Mouse (Mus musculus) heart, embryonic 15.5 days (tissue): ENCODE measurements around the gene Prdx1. TPM values are rescaled to one million over a fixed set of nuclear protein-coding genes. Genes with fewer than 3 reads are reported as not detected.

Experiments
- ATAC-seq: fragments of 200-750 bp; cut with Nextera tagmentation; replicated peaks from 2 replicates; pipeline ENCODE4 v1.8.0; 2017; ENCODE audit warnings: low read depth, moderate TSS enrichment; ENCODE audit not compliant: insufficient number of reproducible peaks, insufficient read depth, low FRiP score
- H3K27ac ChIP-seq: fragments of 300-500 bp; sonication (generic); 2 replicates; pipeline ENCODE4 v1.5.1; 2015; ENCODE audit warnings: mild to moderate bottlenecking, inconsistent platforms
- H3K27me3 ChIP-seq: fragments of 300-500 bp; sonication (generic); 2 replicates; pipeline ENCODE4 v1.6.1; 2015; ENCODE audit warnings: inconsistent platforms
- H3K36me3 ChIP-seq: fragments of 300-500 bp; sonication (generic); 2 replicates; pipeline ENCODE4 v1.6.1; 2015; ENCODE audit warnings: mild to moderate bottlenecking, inconsistent platforms
- H3K4me1 ChIP-seq: fragments of 300-500 bp; sonication (generic); replicated peaks from 2 replicates; pipeline ENCODE4 v1.6.1; 2015; ENCODE audit warnings: inconsistent platforms
- H3K4me2 ChIP-seq: fragments of 300-500 bp; sonication (generic); 2 replicates; pipeline ENCODE4 v1.6.1; 2015; ENCODE audit warnings: inconsistent platforms, mild to moderate bottlenecking, moderate library complexity
- H3K4me3 ChIP-seq: fragments of 300-500 bp; sonication (generic); 2 replicates; pipeline ENCODE4 v1.5.1; 2015; ENCODE audit warnings: mild to moderate bottlenecking, inconsistent platforms
- H3K9ac ChIP-seq: fragments of 300-500 bp; sonication (generic); 2 replicates; pipeline ENCODE4 v1.6.1; 2015; ENCODE audit warnings: mild to moderate bottlenecking, inconsistent platforms
- H3K9me3 ChIP-seq: fragments of 300-500 bp; sonication (generic); replicated peaks from 2 replicates; pipeline ENCODE4 v1.6.1; 2016; ENCODE audit warnings: inconsistent platforms
- WGBS: fragments of 180-500 bp; shearing (Covaris S2); methylation state at CpG from one replicate; pipeline ENCODE4 v1.1.7; 2015; ENCODE audit warnings: mixed read lengths; 5-methylcytosine and 5-hydroxymethylcytosine counted together
- polyA plus RNA-seq: library from polyadenylated mRNA; unstranded; fragments of >200 nt; fragmentation: Nextera tagmentation; extraction: Ambion mirVana; gene quantifications from 2 replicates; pipeline ENCODE4 v1.2.1, GENCODE M21; 2015

Prdx1 gene
- polyA plus RNA-seq, 1 experiment from 2014 or later = 967 TPM

DNA sequence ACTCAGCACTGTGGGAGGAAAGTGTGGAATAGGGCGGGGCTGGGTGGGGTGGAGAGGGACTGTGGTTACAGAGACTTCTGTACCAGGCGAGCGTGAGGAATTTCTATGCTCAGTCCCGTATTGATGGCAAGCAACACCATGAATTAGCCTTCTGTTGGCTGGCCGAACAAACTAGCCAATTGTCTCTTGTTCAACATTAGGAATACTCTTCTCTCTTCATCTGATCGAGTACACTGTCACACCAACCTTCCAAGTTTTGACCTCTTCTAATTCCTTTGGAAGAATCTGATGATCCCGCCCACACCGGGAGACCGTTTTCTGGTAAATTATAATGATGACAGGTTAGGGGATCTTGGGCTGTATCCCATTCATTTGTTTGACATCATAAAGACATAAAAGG, 22.3 kb downstream of the Prdx1 start:
- peaks cover 10% of the 10 kb centered on the region for H3K4me1 ChIP-seq
- peak overlapping the region; percentile 77 for H3K4me3 ChIP-seq
- 17% methylated on average over 9 of the region's 9 CpGs for WGBS
- ATAC-seq = no peak
- H3K9me3 ChIP-seq = no peaks in the 10 kb centered on the region
- H3K36me3 ChIP-seq = 0 out of 2 replicates have a peak, but pooled peaks cover 11% of the 10 kb centered on the region
- H3K9ac ChIP-seq = peak overlapping the region; percentile 69
- no peaks in the 10 kb centered on the region for H3K27me3 ChIP-seq
- H3K27ac ChIP-seq = peak overlapping the region; percentile 76
- H3K4me2 ChIP-seq = peak overlapping the region; percentile 71

GRCm38 (mm10) chr4:116708201-116708764, 22.9 kb downstream of the Prdx1 start, which contains the start of the genes Mmachc and Ccdc163:
Gene Mmachc (minus strand): TSS chr4:116708406.
Gene Ccdc163 (plus strand): TSS chr4:116708509.
- H3K9ac ChIP-seq = peak within 1 kb of the TSS; percentile 73
- peak within 1 kb of the TSS; percentile 77 for H3K4me3 ChIP-seq
- peak within 1 kb of the TSS; percentile 76 for H3K27ac ChIP-seq
- H3K9me3 ChIP-seq = no peaks in the 10 kb centered on the region
- H3K4me2 ChIP-seq = peak within 1 kb of the TSS; percentile 94
- H3K36me3 ChIP-seq = 0 out of 2 replicates have a peak, but pooled peaks cover 10% of the 10 kb centered on the region
- WGBS = under 1% methylated on average over 29 of the region's 29 CpGs
- no peaks in the 10 kb centered on the region for H3K27me3 ChIP-seq
- peak; percentile 97 for ATAC-seq
- H3K4me1 ChIP-seq = peaks cover 10% of the 10 kb centered on the region

- WGBS = 6% methylated on average over 9 of the region's 9 CpGs
- Histone ChIP-seq H3K4me3 (peak overlapping the region; percentile 77), H3K4me1 (peaks cover 10% of the 10 kb centered on the region), H3K27me3 (no peaks in the 10 kb centered on the region), H3K27ac (peak overlapping the region; percentile 76; the same call in 1 of the 2 replicates), H3K9ac (peak overlapping the region; percentile 73), H3K9me3 (no peaks in the 10 kb centered on the region), H3K36me3 (0 out of 2 replicates have a peak, but pooled peaks cover 4% of the 10 kb centered on the region), H3K4me2 (peak overlapping the region; percentile 94)
- no peak for ATAC-seq
Observed at GRCm38 (mm10) chr4:116708791-116709390, 23.5 kb downstream of the Prdx1 start.

DNA sequence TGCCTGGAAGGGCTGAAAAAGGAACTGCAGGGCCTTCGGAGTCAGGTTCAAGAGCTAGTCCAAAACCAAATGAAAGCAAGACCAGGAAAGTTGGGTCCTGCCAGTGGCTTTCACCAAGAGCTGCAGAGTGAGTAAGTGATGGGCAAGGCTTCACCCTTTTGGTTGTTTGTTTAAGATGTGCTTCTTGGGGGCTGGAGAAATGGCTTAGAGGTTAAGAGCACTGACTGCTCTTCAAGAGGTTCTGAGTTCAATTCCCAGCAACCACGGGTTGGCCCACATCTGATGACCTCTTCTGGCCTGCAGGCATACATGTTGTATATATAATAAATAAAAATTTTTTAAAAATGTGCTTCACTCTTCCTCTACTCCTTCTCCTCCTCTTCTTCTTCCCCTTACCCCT, 24.8 kb downstream of the Prdx1 start:
- no peaks in the 10 kb centered on the region for H3K9me3 ChIP-seq
- WGBS = 83% methylated on average over 2 of the region's 2 CpGs
- no peaks in the 10 kb centered on the region for H3K27me3 ChIP-seq
- H3K9ac ChIP-seq = no peak overlapping the region
- ATAC-seq = no peak
- no peak overlapping the region for H3K4me2 ChIP-seq
- H3K4me1 ChIP-seq = peaks cover 10% of the 10 kb centered on the region
- H3K36me3 ChIP-seq = 0 out of 2 replicates have a peak, but pooled peaks cover 4% of the 10 kb centered on the region
- no peak overlapping the region for H3K4me3 ChIP-seq
- H3K27ac ChIP-seq = no peak overlapping the region

GRCm38 (mm10) chr4:116712536-116712935, 27.2 kb downstream of the Prdx1 start:
- Histone ChIP-seq H3K27ac (no peak overlapping the region), H3K9me3 (no peaks in the 10 kb centered on the region), H3K4me1 (peaks cover 8% of the 10 kb centered on the region), H3K4me2 (no peak overlapping the region), H3K9ac (no peak overlapping the region), H3K36me3 (0 out of 2 replicates have a peak, but pooled peaks cover 6% of the 10 kb centered on the region), H3K4me3 (no peak overlapping the region), H3K27me3 (no peaks in the 10 kb centered on the region)
- ATAC-seq = no peak
- WGBS = 71% methylated on average over 1 of the region's 1 CpGs

DNA sequence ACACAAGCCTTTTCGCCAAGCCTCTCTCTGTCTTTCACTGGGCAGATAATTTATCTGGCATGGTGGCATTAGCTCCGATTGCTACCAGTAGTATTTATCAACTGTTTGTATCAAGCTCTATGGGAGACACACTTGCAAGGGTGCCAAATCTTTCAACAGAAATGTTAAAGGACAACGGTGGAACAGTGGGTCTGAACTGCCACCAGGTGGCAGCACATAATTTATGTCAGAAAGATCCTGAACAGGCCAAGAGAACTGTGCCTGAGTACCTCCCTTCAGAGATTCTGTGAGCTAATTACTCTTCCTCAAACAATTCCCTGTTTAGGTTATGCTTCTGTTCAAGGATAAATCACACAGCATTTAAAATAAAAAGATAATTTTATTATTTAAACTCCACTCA, 34.1 kb downstream of the Prdx1 start:
- Histone ChIP-seq H3K36me3 (0 out of 2 replicates have a peak, but pooled peaks cover 6% of the 10 kb centered on the region), H3K4me2 (no peak overlapping the region), H3K9me3 (no peaks in the 10 kb centered on the region), H3K27me3 (no peaks in the 10 kb centered on the region), H3K9ac (no peak overlapping the region), H3K4me1 (peaks cover 16% of the 10 kb centered on the region), H3K4me3 (no peak overlapping the region), H3K27ac (no peak overlapping the region)
- no peak for ATAC-seq
- WGBS = 12% methylated on average over 3 of the region's 3 CpGs

GRCm38 (mm10) chr4:116720343-116721097, 35.2 kb downstream of the Prdx1 start, which contains the start of gene Tesk2:
Gene Tesk2 (plus strand): TSS chr4:116720948.
- under 1% methylated on average over 34 of the region's 34 CpGs for WGBS

GRCm38 (mm10) chr4:116721098-116721628, 35.8 kb downstream of the Prdx1 start:
- Histone ChIP-seq H3K27me3 (no peaks in the 10 kb centered on the region), H3K9me3 (no peaks in the 10 kb centered on the region), H3K27ac (peak overlapping the region; percentile 87), H3K4me3 (peak overlapping the region; percentile 97), H3K4me2 (peak overlapping the region; percentile 93), H3K36me3 (no peaks in the 10 kb centered on the region), H3K4me1 (peaks cover 16% of the 10 kb centered on the region), H3K9ac (peak overlapping the region; percentile 93)
- peak; percentile 50; the same call in 1 of the 2 replicates for ATAC-seq
- under 1% methylated on average over 29 of the region's 29 CpGs for WGBS

More at GRCm38 (mm10) chr4:116720343-116721097, 35.2 kb downstream of the Prdx1 start, which contains the start of gene Tesk2:
- Histone ChIP-seq H3K4me3 (peak within 1 kb of the TSS; percentile 97), H3K4me1 (peaks cover 16% of the 10 kb centered on the region), H3K9me3 (no peaks in the 10 kb centered on the region), H3K4me2 (peak within 1 kb of the TSS; percentile 93), H3K27ac (peak within 1 kb of the TSS; percentile 87), H3K9ac (peak within 1 kb of the TSS; percentile 93), H3K27me3 (no peaks in the 10 kb centered on the region), H3K36me3 (0 out of 2 replicates have a peak, but pooled peaks cover 2% of the 10 kb centered on the region)
- peak; percentile 98 for ATAC-seq

DNA sequence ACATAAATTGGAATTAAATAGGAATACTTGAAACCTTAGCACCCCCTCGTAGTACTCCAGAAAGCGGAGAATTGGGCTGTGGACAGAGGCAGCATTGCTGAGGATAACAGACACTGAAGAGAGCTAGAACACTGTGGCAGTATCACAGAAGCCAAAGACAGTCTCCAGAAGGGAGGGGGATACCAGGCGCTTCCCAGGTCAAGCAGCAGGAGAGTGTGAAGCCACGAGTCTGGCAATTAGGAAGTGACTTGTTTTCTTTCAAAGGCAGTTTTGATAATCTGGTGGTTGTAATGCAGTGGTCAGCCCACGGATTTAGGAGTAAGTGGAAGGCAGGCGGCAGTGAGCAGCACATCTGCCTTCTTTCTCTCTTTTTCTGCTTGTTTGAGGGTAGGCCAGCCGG, 36.9 kb downstream of the Prdx1 start:
- H3K27ac ChIP-seq = no peak overlapping the region
- H3K36me3 ChIP-seq = no peaks in the 10 kb centered on the region
- H3K4me3 ChIP-seq = 0 out of 2 replicates have a peak overlapping the region, but pooled peaks have one; percentile 97
- no peak for ATAC-seq
- H3K9me3 ChIP-seq = no peaks in the 10 kb centered on the region
- H3K4me1 ChIP-seq = peaks cover 16% of the 10 kb centered on the region
- H3K9ac ChIP-seq = no peak overlapping the region
- 34% methylated on average over 7 of the region's 7 CpGs for WGBS
- peak overlapping the region; percentile 93 for H3K4me2 ChIP-seq
- no peaks in the 10 kb centered on the region for H3K27me3 ChIP-seq

DNA sequence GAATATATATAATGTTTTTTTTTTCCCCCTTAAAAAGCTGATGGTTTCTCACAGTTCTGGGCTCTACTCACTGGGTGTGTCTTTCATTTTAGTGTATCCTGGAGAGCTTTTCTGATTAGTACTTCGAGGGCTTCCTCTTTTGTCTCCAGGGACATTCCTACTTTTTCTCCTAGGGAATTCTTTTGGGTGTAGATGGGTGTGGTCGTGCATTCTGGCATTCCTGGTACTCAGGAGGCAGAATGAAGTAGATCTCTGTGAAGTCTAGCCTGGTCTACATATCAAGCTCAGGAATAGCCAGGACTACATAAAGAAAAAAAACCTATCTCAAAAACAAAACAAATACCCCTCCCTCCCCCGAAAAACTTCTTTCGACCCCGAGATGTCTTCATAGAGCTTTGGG, 40.1 kb downstream of the Prdx1 start:
- Histone ChIP-seq H3K36me3 (no peaks in the 10 kb centered on the region), H3K4me3 (no peak overlapping the region), H3K9ac (no peak overlapping the region), H3K4me2 (no peak overlapping the region), H3K27ac (no peak overlapping the region), H3K4me1 (peaks cover 10% of the 10 kb centered on the region), H3K27me3 (no peaks in the 10 kb centered on the region), H3K9me3 (no peaks in the 10 kb centered on the region)
- 75% methylated on average over 5 of the region's 5 CpGs for WGBS
- ATAC-seq = no peak

- ATAC-seq = no peak
- Histone ChIP-seq H3K9ac (no peak overlapping the region), H3K36me3 (no peaks in the 10 kb centered on the region), H3K4me1 (peaks cover 4% of the 10 kb centered on the region), H3K27me3 (no peaks in the 10 kb centered on the region), H3K27ac (no peak overlapping the region), H3K4me3 (no peak overlapping the region), H3K4me2 (no peak overlapping the region), H3K9me3 (no peaks in the 10 kb centered on the region)
- WGBS = 83% methylated on average over 3 of the region's 3 CpGs
Observed at GRCm38 (mm10) chr4:116727401-116727800, 42.1 kb downstream of the Prdx1 start.
